Mouse (Mus musculus) adrenal gland, adult 2 months (tissue): ENCODE measurements at regions not wholly inside any gene's neighbourhood (a gene's known extent, or its start where the extent isn't known, plus 50 kb on each side); places are given as distances from the start of the nearest gene placed in this dataset.
A peak's percentile ranks its signal among the peaks of the same experiment; 100 is the strongest.
"Not testable (repeated sequence)": the region's sequence is repeated elsewhere in the genome, so short reads cannot be mapped to it uniquely, and the experiment has no call there.

ENCODE experiments used
- DNase-seq: peaks from one replicate; pipeline ENCODE4 v3.0.0; 2021

- not testable (repeated sequence) for DNase-seq
Observed at GRCm38 (mm10) chr4:9724801-9725200, 1149.5 kb upstream of the 2610301B20Rik start.

- no peak for DNase-seq
Observed at GRCm38 (mm10) chr4:9737691-9738090, 1136.6 kb upstream of the 2610301B20Rik start.

- no peak for DNase-seq
Observed at GRCm38 (mm10) chr4:9747411-9747938, 1126.8 kb upstream of the 2610301B20Rik start.

GRCm38 (mm10) chr4:9748110-9748509 is 1126.2 kb upstream of the 2610301B20Rik start:
- DNase-seq, result peak; percentile 26

- DNase-seq, result no peak
Observed at GRCm38 (mm10) chr4:9749877-9750276, 1124.4 kb upstream of the 2610301B20Rik start.

- no peak for DNase-seq
Observed at GRCm38 (mm10) chr4:9750404-9750803, 1123.9 kb upstream of the 2610301B20Rik start.

GRCm38 (mm10) chr4:9763321-9763720 is 1111.0 kb upstream of the 2610301B20Rik start:
- no peak for DNase-seq

- DNase-seq, result peak; percentile 11
Observed at GRCm38 (mm10) chr4:9769633-9770205, 1104.6 kb upstream of the 2610301B20Rik start.

GRCm38 (mm10) chr4:9770372-9771102 is 1103.8 kb upstream of the 2610301B20Rik start:
- DNase-seq, result peak; percentile 80

GRCm38 (mm10) chr4:9771103-9771474 is 1103.2 kb upstream of the 2610301B20Rik start:
- no peak for DNase-seq

- DNase-seq, result no peak
Observed at GRCm38 (mm10) chr4:9778391-9778790, 1095.9 kb upstream of the 2610301B20Rik start.

GRCm38 (mm10) chr4:9779594-9779993 is 1094.7 kb upstream of the 2610301B20Rik start:
- DNase-seq, result no peak

- DNase-seq, result peak; percentile 68
Observed at GRCm38 (mm10) chr4:9780179-9780578, 1094.1 kb upstream of the 2610301B20Rik start.

- peak; percentile 32 for DNase-seq
Observed at GRCm38 (mm10) chr4:9781318-9781717, 1093.0 kb upstream of the 2610301B20Rik start.

GRCm38 (mm10) chr4:9787795-9788365 is 1086.4 kb upstream of the 2610301B20Rik start:
- no peak for DNase-seq

GRCm38 (mm10) chr4:9790478-9790877 is 1083.8 kb upstream of the 2610301B20Rik start:
- DNase-seq, result peak; percentile 18
